Mouse (Mus musculus) lung, adult 2 months (tissue): ENCODE measurements around the gene Col24a1.

ENCODE experiments used
- CTCF ChIP-seq: fragments of 200-500 bp; IDR thresholded peaks from 2 replicates; pipeline ENCODE4 v1.5.1; 2011; ENCODE audit warnings: mild to moderate bottlenecking, low read length, control low read depth; ENCODE audit not compliant: insufficient read depth
- POLR2A ChIP-seq: fragments of 200-500 bp; IDR thresholded peaks from 2 replicates; pipeline ENCODE4 v1.6.1; 2011; ENCODE audit warnings: low read depth, mild to moderate bottlenecking, control low read depth, low read length, borderline replicate concordance; ENCODE audit errors: extremely low read depth

- TF ChIP-seq CTCF (no peak), POLR2A (no peak)
These were observed 29.1 kb upstream of the Col24a1 start for GRCm38 (mm10) chr3:145263131-145263530.
